ENCODE assay signal across 12 mouse cellular contexts in the genomic region with DNA sequence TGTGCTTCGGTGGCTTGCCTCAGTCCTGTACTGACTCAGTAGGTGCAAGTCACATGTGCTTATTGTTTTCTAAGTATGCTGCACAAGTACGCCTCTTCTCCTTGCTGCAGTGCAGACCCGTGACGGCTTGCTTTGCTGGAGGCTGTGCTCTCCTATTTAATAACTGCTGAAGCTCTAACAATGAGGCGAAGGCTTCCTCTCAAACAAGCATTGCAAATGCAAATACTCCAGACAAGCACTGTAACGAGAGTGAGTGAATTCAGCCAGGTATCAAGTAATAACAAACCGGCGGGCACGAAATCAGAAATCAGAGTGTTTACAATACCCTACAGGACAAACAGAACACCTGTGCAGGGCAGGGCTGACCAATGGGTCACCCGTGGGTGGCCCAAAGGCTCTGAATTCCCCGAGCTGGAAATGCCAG. TPM values are rescaled to one million over a fixed set of nuclear protein-coding genes. Genes with fewer than 3 reads are reported as not detected.
DNase-seq lines count a peak whose midpoint lies in the region; ATAC-seq and TF ChIP-seq lines count a peak whose summit lies in the region.
"Had no signal": no experiment of that assay in that cellular context is flagged by ENCODE, and none has a peak within 500 bp of the region (broad histone marks: within the 10 kb centered on the region; RNA-seq: fewer than 3 reads in every experiment).

No protein-coding gene starts in this region.

- 57% methylated on average over 11 of the region's 11 CpGs for WGBS in forebrain, embryonic 13.5 days
- 58% methylated on average over 11 of the region's 11 CpGs for WGBS in forebrain, embryonic 12.5 days
- 56% methylated on average over 11 of the region's 11 CpGs for WGBS in liver, adult 2 months
- WGBS in liver, embryonic 12.5 days (ENCODE audit: insufficient replicate concordance) = 62% methylated on average over 11 of the region's 11 CpGs
- WGBS in lung, embryonic 15.5 days = 52% methylated on average over 11 of the region's 11 CpGs
- WGBS in olfactory bulb, adult 2 months = 39% methylated on average over 11 of the region's 11 CpGs

- H3K4me2 ChIP-seq in forebrain, embryonic 13.5 days = no peak overlapping the region
- H3K4me2 ChIP-seq in forebrain, embryonic 12.5 days = no peak overlapping the region
- no peak overlapping the region for H3K4me2 ChIP-seq in liver, embryonic 12.5 days
- peak overlapping the region; percentile 36 for H3K4me2 ChIP-seq in lung, embryonic 15.5 days

- H3K4me1 ChIP-seq in forebrain, embryonic 13.5 days = 0 out of 2 replicates have a peak, but pooled peaks cover 6% of the 10 kb centered on the region
- H3K4me1 ChIP-seq in forebrain, embryonic 12.5 days = peaks cover 12% of the 10 kb centered on the region
- H3K4me1 ChIP-seq in liver, adult 2 months (ENCODE audit: control insufficient read depth, insufficient read depth, low read length) = no peaks in the 10 kb centered on the region
- no peaks in the 10 kb centered on the region for H3K4me1 ChIP-seq in liver, embryonic 12.5 days
- 0 out of 2 replicates have a peak, but pooled peaks cover 7% of the 10 kb centered on the region for H3K4me1 ChIP-seq in lung, embryonic 15.5 days
- peaks cover 12% of the 10 kb centered on the region for H3K4me1 ChIP-seq in olfactory bulb, adult 2 months (ENCODE audit: control insufficient read depth, insufficient read depth, low read length)

- 0 out of 2 replicates have a peak overlapping the region, but pooled peaks have one; percentile 10 for H3K9ac ChIP-seq in forebrain, embryonic 13.5 days
- no peak overlapping the region for H3K9ac ChIP-seq in forebrain, embryonic 12.5 days
- no peak overlapping the region for H3K9ac ChIP-seq in liver, adult 2 months (ENCODE audit: low read depth, low read length)
- H3K9ac ChIP-seq in liver, embryonic 12.5 days = no peak overlapping the region
- H3K9ac ChIP-seq in lung, embryonic 15.5 days = no peak overlapping the region
- H3K9ac ChIP-seq: liver, embryonic 14.5 days had no signal

- H3K9me3 ChIP-seq in forebrain, embryonic 13.5 days (replicated peaks) = no peaks in the 10 kb centered on the region
- peaks cover 3% of the 10 kb centered on the region; the same call in 1 of the 2 replicates for H3K9me3 ChIP-seq in forebrain, embryonic 12.5 days
- H3K9me3 ChIP-seq in liver, embryonic 12.5 days (replicated peaks) = peaks cover 7% of the 10 kb centered on the region; the same call in 1 of the 2 replicates
- no peaks in the 10 kb centered on the region for H3K9me3 ChIP-seq in lung, embryonic 15.5 days

- no peaks in the 10 kb centered on the region for H3K79me2 ChIP-seq in liver, adult 2 months (ENCODE audit: control insufficient read depth, insufficient read depth, low read length)

- no peak overlapping the region for H3K27ac ChIP-seq in forebrain, embryonic 13.5 days
- no peak overlapping the region for H3K27ac ChIP-seq in forebrain, embryonic 12.5 days
- H3K27ac ChIP-seq in liver, adult 2 months (replicated peaks; ENCODE audit: insufficient read depth, low read depth, low read length) = no peak overlapping the region
- no peak overlapping the region for H3K27ac ChIP-seq in liver, embryonic 12.5 days
- peak overlapping the region; percentile 52; the same call in 1 of the 2 replicates for H3K27ac ChIP-seq in lung, embryonic 15.5 days
- H3K27ac ChIP-seq in olfactory bulb, adult 2 months (ENCODE audit: insufficient read depth, low read depth, low read length) = peak overlapping the region; percentile 52; the same call in 1 of the 2 replicates
- H3K27ac ChIP-seq: liver, embryonic 14.5 days had no signal

- peak; percentile 31 for DNase-seq in liver, adult 2 months (ENCODE audit: extremely low read depth, low read depth, low spot score)
- no peak for DNase-seq in adrenal gland, adult 2 months
- no peak for DNase-seq in kidney, postnatal 14 days
- DNase-seq: cerebellum, postnatal 14 days; gastrocnemius, postnatal 10 days; kidney, adult 2 months had no signal

- H3K36me3 ChIP-seq in forebrain, embryonic 13.5 days (ENCODE audit: poor library complexity, severe bottlenecking) = no peaks in the 10 kb centered on the region
- no peaks in the 10 kb centered on the region for H3K36me3 ChIP-seq in forebrain, embryonic 12.5 days (replicated peaks)
- H3K36me3 ChIP-seq in liver, adult 2 months (ENCODE audit: control insufficient read depth, insufficient read depth, low read length) = no peaks in the 10 kb centered on the region
- no peaks in the 10 kb centered on the region for H3K36me3 ChIP-seq in liver, embryonic 12.5 days
- no peaks in the 10 kb centered on the region for H3K36me3 ChIP-seq in lung, embryonic 15.5 days

- no peak for TF ChIP-seq POLR2A in liver, adult 2 months (IDR thresholded peaks at IDR 0.05; ENCODE audit: extremely low read depth, insufficient read depth, low read length)
- no peak for TF ChIP-seq POLR2A in olfactory bulb, adult 2 months (IDR thresholded peaks at IDR 0.05; ENCODE audit: insufficient read depth, low read depth, low read length)

- no peaks in the 10 kb centered on the region for H3K27me3 ChIP-seq in forebrain, embryonic 13.5 days
- no peaks in the 10 kb centered on the region for H3K27me3 ChIP-seq in forebrain, embryonic 12.5 days
- no peaks in the 10 kb centered on the region for H3K27me3 ChIP-seq in liver, adult 2 months (ENCODE audit: control insufficient read depth, insufficient read depth, low read length)
- no peaks in the 10 kb centered on the region for H3K27me3 ChIP-seq in liver, embryonic 12.5 days (replicated peaks)
- no peaks in the 10 kb centered on the region for H3K27me3 ChIP-seq in lung, embryonic 15.5 days

- no peak for TF ChIP-seq CTCF in liver, adult 2 months (IDR thresholded peaks at IDR 0.05; ENCODE audit: low read depth, low read length)
- TF ChIP-seq CTCF in olfactory bulb, adult 2 months (IDR thresholded peaks at IDR 0.05; ENCODE audit: insufficient read depth, low read depth, low read length) = no peak

- no peak overlapping the region for H3K4me3 ChIP-seq in forebrain, embryonic 13.5 days
- no peak overlapping the region for H3K4me3 ChIP-seq in forebrain, embryonic 12.5 days (replicated peaks)
- H3K4me3 ChIP-seq in liver, adult 2 months (ENCODE audit: insufficient read depth, low read depth, low read length) = no peak overlapping the region
- H3K4me3 ChIP-seq in liver, embryonic 12.5 days = no peak overlapping the region
- no peak overlapping the region for H3K4me3 ChIP-seq in lung, embryonic 15.5 days
- H3K4me3 ChIP-seq in olfactory bulb, adult 2 months (ENCODE audit: insufficient read depth, low read depth, low read length) = no peak overlapping the region

- ATAC-seq in forebrain, embryonic 13.5 days = peak; percentile 50; the same call in 1 of the 2 replicates
- ATAC-seq in forebrain, embryonic 12.5 days (ENCODE audit: low FRiP score) = no peak
- no peak for ATAC-seq in liver, embryonic 12.5 days
- ATAC-seq in lung, embryonic 15.5 days (ENCODE audit: borderline replicate concordance, extremely low read depth, low FRiP score, low TSS enrichment) = peak; percentile 39; the same call in 1 of the 2 replicates

RNA-seq across cellular contexts. Expression of gene Ranbp9, which starts 12.0 kb away (rescaled TPM):
- polyA plus RNA-seq in forebrain, embryonic 13.5 days (2015; fragmentation: Nextera tagmentation; extraction: Ambion mirVana) = 12.4 and 12.7 TPM in 2 replicates
- 13.4 and 15.6 TPM in 2 replicates for polyA plus RNA-seq in forebrain, embryonic 12.5 days (2016; fragmentation: Nextera tagmentation; extraction: Ambion mirVana)
- 27.8 and 32.8 TPM in 2 replicates for total RNA-seq in liver, adult 2 months (2014; rRNA removed)
- polyA plus RNA-seq in liver, adult 2 months (2012; rRNA removed) = 10.6 and 17.8 TPM in 2 replicates
- polyA plus RNA-seq in liver, embryonic 12.5 days (2016; fragmentation: Nextera tagmentation; extraction: Ambion mirVana) = 3.3 and 4.5 TPM in 2 replicates
- polyA plus RNA-seq in lung, embryonic 15.5 days (2015; fragmentation: Nextera tagmentation; extraction: Ambion mirVana) = 8.1 and 9.2 TPM in 2 replicates
- polyA plus RNA-seq in olfactory bulb, adult 2 months (2012; ENCODE audit: insufficient read depth, insufficient read length, low replicate concordance, missing spikeins) = 568 TPM in 1 of 2 replicates, not detected in the other
- total RNA-seq in adrenal gland, adult 2 months (2021) = 10 to 100 TPM; 54.0 to 82.3 TPM
- 26.0 and 50.8 TPM in 2 replicates for polyA plus RNA-seq in adrenal gland, adult 2 months (2012; rRNA removed)

Comparison
In these comparisons a context has a peak if more than half of its experiments do, and no peak if none do; other contexts are left out.
1. ATAC-seq: peak in forebrain, embryonic 13.5 days (single experiment) and lung, embryonic 15.5 days (single experiment); none in forebrain, embryonic 12.5 days (single experiment) and liver, embryonic 12.5 days (single experiment).
2. H3K27ac ChIP-seq: peak in lung, embryonic 15.5 days (single experiment) and olfactory bulb, adult 2 months (single experiment); none in forebrain, embryonic 13.5 days (single experiment), forebrain, embryonic 12.5 days (single experiment), liver, adult 2 months (single experiment) and liver, embryonic 12.5 days (single experiment).